Mouse (Mus musculus) thymus, postnatal 0 days (tissue): Measurements from ENCODE around the gene Dock9. TPM values are rescaled to one million over a fixed set of nuclear protein-coding genes. Genes with fewer than 3 reads are reported as not detected.

Source experiments
- DNase-seq: peaks from one replicate; pipeline ENCODE4 v3.0.0-alpha.2; 2015; ENCODE audit warnings: low spot score
- polyA plus RNA-seq: library from polyadenylated mRNA; unstranded; fragments of >200 nt; fragmentation: Nextera tagmentation; extraction: Ambion mirVana; gene quantifications from 2 replicates; pipeline ENCODE4 v1.2.1, GENCODE M21; 2015

Dock9 gene
- polyA plus RNA-seq, 1 experiment from 2014 or later = 4.9 TPM

DNA sequence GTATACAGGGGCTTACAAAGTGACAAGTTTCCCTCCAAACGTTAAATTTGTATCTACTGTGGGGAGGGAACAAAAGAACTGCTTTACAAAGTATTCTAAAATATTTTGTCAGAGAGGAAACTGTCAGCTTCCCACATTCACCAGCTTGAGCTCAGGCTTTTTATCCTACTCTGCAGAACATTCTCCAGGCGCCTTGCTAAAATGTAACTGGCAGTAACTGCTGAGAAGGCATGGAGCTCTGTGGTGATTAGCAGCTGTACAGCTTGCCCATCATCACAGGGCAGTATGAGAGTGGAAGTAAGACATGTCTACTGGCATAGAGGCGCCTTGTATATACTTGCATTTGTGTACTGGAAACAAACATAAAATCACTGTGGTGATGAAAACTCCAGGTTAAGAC is 204.7 kb downstream of the Dock9 start:
- DNase-seq = no peak

GRCm38 (mm10) chr14:121592356-121592755 is 205.3 kb downstream of the Dock9 start:
- DNase-seq = no peak

- peak; percentile 61 for DNase-seq
Observed at GRCm38 (mm10) chr14:121589097-121589725, 208.4 kb downstream of the Dock9 start.

GRCm38 (mm10) chr14:121588451-121588850 is 209.2 kb downstream of the Dock9 start:
- DNase-seq = peak; percentile 58

DNA sequence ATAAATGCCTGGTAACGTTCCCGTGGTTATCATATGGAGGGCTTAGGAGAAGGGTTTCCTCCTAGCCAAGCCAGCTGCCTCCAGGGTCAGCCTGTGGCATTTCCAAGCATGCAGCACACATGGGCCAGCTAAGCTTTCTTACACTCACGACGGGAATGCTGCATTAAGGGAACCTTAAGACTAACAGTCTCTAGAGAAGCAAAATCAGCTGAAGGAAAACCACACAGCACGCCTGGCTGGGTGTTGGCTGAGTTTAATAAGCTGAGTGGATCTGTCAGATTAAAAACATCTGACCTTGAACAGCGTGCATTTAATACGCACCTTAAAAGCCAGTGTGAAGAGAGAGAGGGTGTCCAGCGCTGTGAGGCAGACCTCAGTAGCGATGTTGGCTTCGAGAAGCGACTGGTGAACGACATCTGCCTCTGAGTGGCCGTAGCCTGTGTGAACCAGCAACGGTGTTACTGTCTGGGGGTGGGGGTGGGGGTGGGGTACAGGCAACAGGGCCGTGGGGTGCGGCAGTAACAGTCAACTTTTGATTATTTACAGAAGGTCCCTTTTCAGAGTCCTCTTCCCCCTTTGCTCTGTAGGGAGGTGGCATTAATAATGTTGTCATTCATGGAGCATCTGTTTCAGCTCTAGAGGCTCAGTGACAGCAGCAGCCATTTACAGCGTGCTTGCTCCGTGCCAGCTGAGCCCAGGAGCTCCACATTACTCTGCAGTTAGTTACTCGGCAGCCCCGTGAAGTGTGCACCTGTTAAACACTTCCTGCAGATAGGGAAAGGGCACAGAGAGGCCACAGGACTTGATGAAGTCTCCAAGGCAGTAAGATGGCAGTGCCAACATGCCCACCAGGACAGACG is 211.5 kb downstream of the Dock9 start:
- DNase-seq = no peak

DNA sequence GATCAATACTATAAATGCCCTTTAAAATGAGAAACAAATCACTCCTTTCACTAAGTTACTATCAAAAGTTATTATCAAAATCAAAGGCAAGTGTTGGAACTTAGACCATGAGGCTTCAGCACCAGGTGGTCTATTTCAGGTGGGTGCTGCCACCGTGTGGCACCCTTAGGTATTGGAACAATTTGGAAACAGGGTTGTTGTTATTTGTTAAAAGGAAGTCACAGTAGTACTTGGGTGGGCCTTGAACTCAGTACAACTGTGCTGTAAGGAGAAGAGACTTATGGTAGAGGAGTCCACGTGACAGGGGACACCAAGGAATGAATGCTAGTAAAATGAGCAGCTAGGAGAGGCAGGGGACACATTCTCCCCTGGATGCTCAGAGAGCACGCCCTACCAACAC is 218.6 kb downstream of the Dock9 start:
- DNase-seq = peak; percentile 78

DNA sequence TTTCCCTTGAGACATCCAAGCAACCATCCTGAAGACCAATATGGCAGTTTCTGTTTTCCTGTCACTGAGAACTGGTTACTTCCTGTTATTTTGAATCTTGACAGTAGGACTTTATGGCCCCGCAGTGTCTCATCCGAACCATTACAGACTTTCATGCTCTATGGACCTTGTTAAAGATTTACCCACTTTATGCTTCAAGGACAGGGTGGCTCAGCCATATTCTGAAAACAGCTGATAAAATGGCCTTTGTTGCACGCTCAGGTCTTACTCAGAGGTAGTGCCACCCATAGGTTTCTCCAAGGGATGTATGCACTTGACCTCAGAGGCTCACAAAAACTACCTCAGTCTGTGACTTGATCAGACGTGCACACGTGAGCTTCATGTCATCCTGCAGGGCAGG is 224.2 kb downstream of the Dock9 start:
- DNase-seq = no peak

DNA sequence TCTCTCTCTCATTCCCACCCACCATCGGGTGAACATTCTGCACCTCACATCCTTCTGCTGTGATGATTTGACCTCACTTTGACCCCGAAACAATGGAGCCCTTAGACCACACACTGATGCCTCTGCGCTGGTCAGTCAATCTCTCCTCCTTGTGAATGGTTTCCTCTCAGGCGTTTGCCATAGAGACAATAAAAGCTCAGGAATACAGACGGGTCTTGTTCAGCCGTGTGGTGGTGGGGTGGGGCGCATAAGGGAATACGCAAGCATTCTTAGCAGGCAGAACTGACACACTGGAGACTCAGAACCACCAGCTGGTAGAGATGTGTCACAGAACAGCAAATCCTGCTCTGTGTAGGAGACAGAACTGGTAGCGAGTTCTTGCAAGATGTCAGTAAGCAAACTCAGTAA is 230.8 kb downstream of the Dock9 start:
- no peak for DNase-seq

- no peak for DNase-seq
Observed at GRCm38 (mm10) chr14:121565930-121566329, 231.7 kb downstream of the Dock9 start.

- DNase-seq = no peak
Observed at GRCm38 (mm10) chr14:121564656-121565055, 233.0 kb downstream of the Dock9 start.

GRCm38 (mm10) chr14:121563954-121564353 is 233.7 kb downstream of the Dock9 start:
- no peak for DNase-seq

DNA sequence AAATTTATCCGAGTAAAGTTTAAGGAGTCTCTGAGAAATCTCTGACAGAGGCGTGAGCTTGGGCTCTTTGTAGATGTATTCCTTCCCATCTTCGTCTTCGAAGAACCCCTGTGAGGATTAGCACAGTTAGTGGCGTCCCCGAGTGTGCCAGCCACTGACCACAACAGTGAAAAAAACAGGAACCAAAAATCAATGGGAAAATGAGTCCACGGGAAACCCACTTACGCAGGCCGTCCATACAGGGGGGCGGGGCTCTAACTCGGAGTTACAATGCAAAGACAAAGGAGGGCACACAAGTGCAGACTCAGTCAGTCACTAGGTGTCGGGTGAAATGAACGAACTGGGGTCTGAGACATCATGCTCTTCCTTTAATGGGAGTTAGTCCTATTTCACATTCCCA is 238.6 kb downstream of the Dock9 start:
- no peak for DNase-seq

- no peak for DNase-seq
Observed at GRCm38 (mm10) chr14:121556401-121557315, 241.0 kb downstream of the Dock9 start.

- DNase-seq = peak; percentile 35
Observed at GRCm38 (mm10) chr14:121553785-121554184, 243.9 kb downstream of the Dock9 start.

GRCm38 (mm10) chr14:121552586-121552985 is 245.1 kb downstream of the Dock9 start:
- DNase-seq = peak; percentile 77

- no peak for DNase-seq
Observed at GRCm38 (mm10) chr14:121549834-121550233, 247.8 kb downstream of the Dock9 start.

DNA sequence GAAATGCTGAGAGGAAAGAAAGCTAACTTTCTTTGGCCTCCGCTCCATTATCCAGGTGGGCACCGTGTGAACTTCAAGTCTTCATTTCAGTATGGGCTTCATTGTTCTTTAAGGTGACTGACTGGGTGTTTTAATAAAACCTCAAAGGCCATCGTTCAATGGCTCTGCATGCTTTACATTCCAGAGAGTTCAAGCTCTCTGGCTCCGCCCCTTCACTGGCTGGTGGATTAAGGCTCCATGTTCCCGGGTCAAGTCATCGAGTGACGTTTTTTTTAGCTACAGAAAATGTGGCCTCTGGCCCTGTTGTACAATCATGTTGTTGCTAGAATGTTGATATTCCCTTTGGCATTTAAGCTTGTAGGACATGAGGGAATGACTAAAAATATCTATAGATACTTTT is 249.9 kb downstream of the Dock9 start:
- DNase-seq = no peak

GRCm38 (mm10) chr14:121546621-121547020 is 251.0 kb downstream of the Dock9 start:
- no peak for DNase-seq

- peak; percentile 16 for DNase-seq
Observed at GRCm38 (mm10) chr14:121545551-121546331, 251.9 kb downstream of the Dock9 start.

- DNase-seq = no peak
Observed at GRCm38 (mm10) chr14:121541262-121541661, 256.4 kb downstream of the Dock9 start.

DNA sequence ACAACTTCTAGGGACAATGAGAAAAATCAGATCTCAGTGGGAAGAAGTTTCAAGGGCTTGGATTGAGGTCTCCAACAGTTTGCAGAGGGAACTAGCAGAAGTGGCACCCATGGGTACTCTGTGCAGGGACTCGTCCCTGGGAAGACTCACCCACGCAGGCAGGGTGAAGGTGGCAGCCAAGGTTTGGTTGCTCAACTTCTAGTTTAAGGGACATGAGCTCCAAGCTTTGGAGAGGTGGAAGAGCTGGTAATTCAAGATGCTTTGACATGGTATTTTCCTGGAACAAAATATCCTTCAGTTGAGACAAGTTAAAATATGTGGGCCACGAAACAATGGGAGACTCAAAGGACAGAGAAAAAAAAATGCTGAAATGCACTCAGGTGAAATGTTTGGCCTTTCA is 263.1 kb downstream of the Dock9 start:
- no peak for DNase-seq
